ENCODE assay signal across 10 mouse cellular contexts in genomic region chr16:89985702-89986481, GRCm38 (mm10).
DNase-seq lines count a peak whose midpoint lies in the region; ATAC-seq lines count a peak whose summit lies in the region.
"Had no signal": no experiment of that assay in that cellular context is flagged by ENCODE, and none has a peak within 500 bp of the region (broad histone marks: within the 10 kb centered on the region; RNA-seq: fewer than 3 reads in every experiment).

No protein-coding gene starts in this region.

- H3K27me3 ChIP-seq in forebrain, embryonic 10.5 days (ENCODE audit: poor library complexity, severe bottlenecking): no peaks in the 10 kb centered on the region
- no peaks in the 10 kb centered on the region for H3K27me3 ChIP-seq in forebrain, embryonic 13.5 days
- no peaks in the 10 kb centered on the region for H3K27me3 ChIP-seq in liver, embryonic 12.5 days (replicated peaks)
- no peaks in the 10 kb centered on the region for H3K27me3 ChIP-seq in forebrain, embryonic 12.5 days
- H3K27me3 ChIP-seq: CH12.LX; neural tube, embryonic 12.5 days had no signal

- H3K4me3 ChIP-seq in forebrain, embryonic 10.5 days: no peak overlapping the region
- H3K4me3 ChIP-seq in forebrain, embryonic 13.5 days: no peak overlapping the region
- H3K4me3 ChIP-seq in liver, embryonic 12.5 days: peak overlapping the region; percentile 35
- H3K4me3 ChIP-seq in forebrain, embryonic 12.5 days (replicated peaks): no peak overlapping the region
- H3K4me3 ChIP-seq: neural tube, embryonic 12.5 days had no signal

- no peak overlapping the region for H3K4me2 ChIP-seq in forebrain, embryonic 13.5 days
- peak overlapping the region; percentile 75 for H3K4me2 ChIP-seq in liver, embryonic 12.5 days
- no peak overlapping the region for H3K4me2 ChIP-seq in forebrain, embryonic 12.5 days
- H3K4me2 ChIP-seq: neural tube, embryonic 12.5 days had no signal

- peaks cover 17% of the 10 kb centered on the region for H3K4me1 ChIP-seq in forebrain, embryonic 10.5 days
- 0 out of 2 replicates have a peak, but pooled peaks cover 7% of the 10 kb centered on the region for H3K4me1 ChIP-seq in forebrain, embryonic 13.5 days
- peaks cover 65% of the 10 kb centered on the region for H3K4me1 ChIP-seq in liver, embryonic 12.5 days
- peaks cover 12% of the 10 kb centered on the region for H3K4me1 ChIP-seq in forebrain, embryonic 12.5 days
- H3K4me1 ChIP-seq: neural tube, embryonic 12.5 days had no signal

- no peaks in the 10 kb centered on the region for H3K9me3 ChIP-seq in forebrain, embryonic 10.5 days
- H3K9me3 ChIP-seq in forebrain, embryonic 13.5 days (replicated peaks): no peaks in the 10 kb centered on the region
- no peaks in the 10 kb centered on the region for H3K9me3 ChIP-seq in liver, embryonic 12.5 days (replicated peaks)
- H3K9me3 ChIP-seq in forebrain, embryonic 12.5 days: no peaks in the 10 kb centered on the region
- H3K9me3 ChIP-seq: neural tube, embryonic 12.5 days had no signal

- no peak for DNase-seq in forebrain, embryonic 10.5 days (ENCODE audit: extremely low spot score, low spot score)
- DNase-seq in 3T3-L1 (ENCODE audit: low read depth, low spot score): peak; percentile 25
- peak; percentile 71 for DNase-seq in c-Kit-positive CD71-positive TER-119-positive erythroid progenitor cells, embryonic 14.5 days (ENCODE audit: low spot score)
- peak; percentile 82 for DNase-seq in thymus, postnatal 14 days
- DNase-seq in kidney, postnatal 25 days: no peak

- peaks cover 4% of the 10 kb centered on the region for H3K36me3 ChIP-seq in forebrain, embryonic 10.5 days (replicated peaks)
- H3K36me3 ChIP-seq in forebrain, embryonic 13.5 days (ENCODE audit: poor library complexity, severe bottlenecking): no peaks in the 10 kb centered on the region
- no peaks in the 10 kb centered on the region for H3K36me3 ChIP-seq in liver, embryonic 12.5 days
- no peaks in the 10 kb centered on the region for H3K36me3 ChIP-seq in forebrain, embryonic 12.5 days (replicated peaks)
- H3K36me3 ChIP-seq: neural tube, embryonic 12.5 days had no signal

- 83% methylated on average over 20 of the region's 20 CpGs for WGBS in forebrain, embryonic 10.5 days
- WGBS in forebrain, embryonic 13.5 days: 86% methylated on average over 20 of the region's 20 CpGs
- 11% methylated on average over 20 of the region's 20 CpGs for WGBS in liver, embryonic 12.5 days (ENCODE audit: insufficient replicate concordance)
- 84% methylated on average over 20 of the region's 20 CpGs for WGBS in forebrain, embryonic 12.5 days

- no peak for ATAC-seq in forebrain, embryonic 13.5 days
- ATAC-seq in liver, embryonic 12.5 days: peak; percentile 79
- no peak for ATAC-seq in forebrain, embryonic 12.5 days (ENCODE audit: low FRiP score)

- no peak overlapping the region for H3K9ac ChIP-seq in forebrain, embryonic 13.5 days
- peak overlapping the region; percentile 2; the same call in 1 of the 2 replicates for H3K9ac ChIP-seq in liver, embryonic 12.5 days
- H3K9ac ChIP-seq in forebrain, embryonic 12.5 days: no peak overlapping the region
- H3K9ac ChIP-seq: neural tube, embryonic 12.5 days had no signal

- H3K27ac ChIP-seq in forebrain, embryonic 10.5 days: peak overlapping the region; percentile 56
- H3K27ac ChIP-seq in forebrain, embryonic 13.5 days: no peak overlapping the region
- peak overlapping the region; percentile 69 for H3K27ac ChIP-seq in liver, embryonic 12.5 days
- H3K27ac ChIP-seq in forebrain, embryonic 12.5 days: no peak overlapping the region
- H3K27ac ChIP-seq: neural tube, embryonic 12.5 days had no signal

Comparison
In these comparisons a context has a peak if more than half of its experiments do, and no peak if none do; other contexts are left out.
1. H3K27ac ChIP-seq: peak in forebrain, embryonic 10.5 days (single experiment) and liver, embryonic 12.5 days (single experiment); none in forebrain, embryonic 13.5 days (single experiment) and forebrain, embryonic 12.5 days (single experiment).
2. DNase-seq: peak in 3T3-L1 (single experiment), c-Kit-positive CD71-positive TER-119-positive erythroid progenitor cells, embryonic 14.5 days (single experiment) and thymus, postnatal 14 days (single experiment); none in forebrain, embryonic 10.5 days (single experiment) and kidney, postnatal 25 days (0 of 2).